Mouse (Mus musculus) CH12F3 (cell line): ENCODE measurements around the gene Cep164.
"Not testable (repeated sequence)": the region's sequence is repeated elsewhere in the genome, so short reads cannot be mapped to it uniquely, and the experiment has no call there.

Source experiments
- in situ Hi-C: fragments of 300-500 bp; cut with MboI; formaldehyde crosslinking; loops from 2 replicates; pipeline ENCODE4 v1.14.3; 2020; ENCODE audit warnings: low sequenced_read_pairs

Gene Cep164

DNA sequence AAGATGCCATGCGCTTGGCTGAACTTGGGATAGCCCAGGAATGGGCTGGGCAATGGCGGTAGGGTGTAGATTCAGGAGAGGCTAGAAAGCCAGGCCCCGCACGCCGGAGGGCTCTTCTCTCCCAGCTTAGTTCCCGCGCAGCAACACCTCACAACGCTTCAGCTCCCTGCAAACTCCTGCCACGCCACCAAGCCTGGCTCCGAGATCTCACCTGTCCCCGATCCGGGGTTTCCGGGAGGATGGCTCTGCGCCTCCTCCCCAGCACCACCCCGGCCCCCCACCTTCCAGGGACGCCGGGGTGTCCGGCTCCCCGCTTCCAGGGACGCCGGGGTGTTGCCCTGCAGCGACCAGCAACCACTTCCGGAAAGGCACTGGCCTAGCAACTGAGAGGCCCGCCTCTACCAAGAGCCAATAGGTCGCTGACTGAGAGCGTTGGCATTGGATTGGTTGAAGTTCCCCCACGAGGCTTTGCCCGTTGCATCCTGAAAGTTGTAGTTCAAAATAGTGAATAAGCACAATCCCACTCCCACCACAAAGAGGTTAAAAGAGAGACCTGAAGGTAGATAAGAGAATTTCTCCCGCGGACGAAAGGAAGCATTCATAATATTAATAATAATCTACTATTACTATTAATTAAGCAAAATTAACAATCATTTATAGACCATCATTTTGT lies at the start of gene Cep164:
Cep164 (minus strand) TSS at position 401 of the 673 bp plus-strand sequence.
- in situ Hi-C loops: no loop called here

- in situ Hi-C loops: no loop called here
These were observed 49.4 kb upstream of the Cep164 start for GRCm38 (mm10) chr9:45877928-45878327.

- in situ Hi-C loops: no loop called here
These were observed 41.8 kb upstream of the Cep164 start for GRCm38 (mm10) chr9:45870265-45870664.

DNA sequence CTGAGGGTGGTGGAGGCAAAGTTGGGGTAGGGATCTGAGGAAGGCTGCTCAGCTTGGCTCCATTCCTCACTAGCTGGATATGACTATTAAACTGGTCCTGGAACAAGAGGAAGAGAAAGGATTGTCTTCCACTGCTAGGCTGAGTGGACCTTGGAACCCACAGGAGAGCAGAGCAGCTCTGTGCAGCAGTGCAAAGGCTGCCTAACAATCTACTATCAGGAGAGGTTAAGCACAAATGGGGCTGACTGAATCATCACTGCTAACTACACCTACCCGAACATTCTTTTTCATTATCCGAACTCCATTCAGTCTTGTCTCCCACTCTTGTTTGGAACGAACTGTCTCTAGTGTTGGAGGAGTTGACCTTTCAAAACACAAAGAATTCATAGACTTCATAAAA lies 40.7 kb upstream of the Cep164 start:
- in situ Hi-C loops: no loop called here

DNA sequence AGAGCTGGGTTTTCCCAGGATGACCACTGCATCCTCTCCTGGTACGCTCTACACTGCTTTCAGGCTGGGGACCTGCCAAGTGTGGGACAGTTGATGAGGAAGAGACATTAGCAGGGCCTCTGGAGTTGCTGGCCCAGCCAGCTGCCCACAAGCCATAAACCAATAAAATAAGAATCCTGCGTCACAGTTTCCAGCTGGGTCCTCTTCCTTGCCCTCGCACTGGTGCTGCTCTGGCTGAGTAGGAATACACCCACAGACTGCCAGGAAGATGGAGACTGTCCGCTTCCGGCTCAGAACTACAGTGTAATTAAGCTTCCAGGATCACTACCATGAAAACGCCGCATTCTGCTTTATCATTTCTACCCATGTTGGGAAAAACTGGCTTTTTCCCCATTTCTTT lies 33.3 kb upstream of the Cep164 start:
- in situ Hi-C loops: no loop called here

- in situ Hi-C loops: no loop called here
These were observed 30.9 kb upstream of the Cep164 start for GRCm38 (mm10) chr9:45859364-45859763.

GRCm38 (mm10) chr9:45854136-45854535 lies 25.6 kb upstream of the Cep164 start:
- in situ Hi-C loops: no loop called here

- in situ Hi-C loops: no loop called here
These were observed 25.2 kb upstream of the Cep164 start for GRCm38 (mm10) chr9:45853695-45854094.

DNA sequence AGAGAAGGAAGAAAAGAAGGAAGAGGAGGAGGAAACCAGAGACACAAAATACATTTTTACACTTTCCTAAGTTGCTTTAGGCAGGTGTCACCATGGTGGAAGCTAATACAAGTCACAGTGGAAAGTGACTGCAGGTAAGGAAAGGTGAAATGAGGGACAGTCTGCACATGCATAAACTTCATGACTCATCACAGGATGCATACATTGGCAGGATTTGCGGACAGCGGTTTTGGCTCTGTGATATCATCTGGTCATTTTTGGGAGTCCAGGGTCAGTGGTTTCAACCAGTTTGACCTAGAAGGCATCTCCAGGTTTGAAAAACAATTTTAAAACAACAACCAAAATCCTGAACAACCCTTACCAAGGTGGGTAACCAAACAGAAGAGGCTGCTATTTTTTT lies 23.3 kb upstream of the Cep164 start:
- in situ Hi-C loops: no loop called here

- in situ Hi-C loops: no loop called here
These were observed 22.8 kb upstream of the Cep164 start for GRCm38 (mm10) chr9:45851330-45851729.

DNA sequence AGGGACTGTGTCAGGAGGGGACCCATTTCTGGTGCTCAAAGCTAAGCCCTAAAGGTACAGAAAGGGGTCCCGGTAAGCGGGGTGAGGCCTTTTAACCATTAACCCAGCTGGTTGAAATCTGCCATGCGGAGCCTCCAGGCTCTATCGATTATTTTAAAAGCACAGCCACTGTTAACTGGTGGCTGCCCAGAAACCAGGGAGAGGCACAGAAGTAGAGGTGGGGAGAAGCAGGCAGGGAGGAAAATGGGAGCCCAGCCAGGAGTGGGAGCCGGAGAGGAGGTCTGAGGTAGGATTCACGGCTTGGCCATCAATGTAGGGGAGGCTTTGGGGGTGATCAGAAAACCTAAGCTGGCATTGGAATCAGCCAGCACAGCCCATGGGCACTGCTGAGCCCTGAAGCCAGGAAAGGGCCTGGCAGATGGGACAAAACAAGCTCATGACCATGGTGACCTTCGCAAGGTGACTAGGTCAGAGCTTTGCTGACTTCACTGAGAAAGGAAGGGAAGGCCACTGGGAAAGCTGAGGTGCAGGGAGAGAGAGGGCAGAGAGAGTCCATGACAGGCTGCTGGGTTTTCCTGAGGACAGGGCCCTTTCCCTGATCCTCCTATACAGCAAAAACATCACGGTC lies 22.2 kb upstream of the Cep164 start:
- in situ Hi-C loops: no loop called here

DNA sequence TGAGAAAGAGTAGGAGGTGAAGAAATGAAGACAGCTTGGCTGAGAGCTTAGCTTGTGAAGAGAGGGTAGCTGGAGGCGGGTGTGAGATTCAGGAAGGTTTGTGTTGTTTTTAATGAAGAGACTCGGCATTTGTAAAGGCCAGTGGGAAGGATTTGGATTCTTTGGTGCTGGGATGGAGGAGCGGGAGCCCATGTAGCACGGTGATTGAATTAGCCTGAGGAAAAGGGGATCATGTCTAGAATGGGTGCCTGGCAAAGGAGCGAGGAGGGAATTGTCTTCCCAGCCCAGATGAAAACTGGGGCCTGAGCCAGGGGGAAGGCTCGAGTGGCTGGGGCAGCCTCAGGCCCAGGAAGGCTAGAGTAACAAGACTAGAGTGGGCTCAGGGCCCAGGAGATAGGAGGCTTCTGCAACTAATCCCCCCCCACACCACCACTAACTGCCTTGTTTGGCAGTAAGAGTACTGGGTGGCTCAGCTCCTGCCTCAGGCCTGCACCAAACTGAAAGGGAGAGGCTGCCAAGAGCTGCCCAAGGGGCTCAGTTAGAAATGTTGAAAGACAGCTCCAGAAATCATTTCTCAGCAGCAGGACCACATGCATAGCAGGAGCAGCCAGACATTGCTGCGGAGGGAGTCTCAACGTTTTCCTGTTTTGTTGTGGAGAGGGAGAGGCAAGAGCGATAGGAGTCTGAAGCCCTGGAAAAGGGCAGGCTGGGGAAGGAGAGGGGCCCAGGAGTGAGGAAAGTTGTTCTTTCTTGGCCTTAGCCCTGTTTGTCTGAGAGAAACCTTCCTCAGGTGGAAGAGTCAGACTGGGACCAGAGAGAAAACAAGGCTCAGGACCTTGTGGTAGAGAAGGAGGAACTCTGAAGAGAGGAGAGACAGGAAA lies 21.3 kb upstream of the Cep164 start:
- in situ Hi-C loops: no loop called here

- in situ Hi-C loops: no loop called here
These were observed 18.5 kb upstream of the Cep164 start for GRCm38 (mm10) chr9:45846891-45847460.

DNA sequence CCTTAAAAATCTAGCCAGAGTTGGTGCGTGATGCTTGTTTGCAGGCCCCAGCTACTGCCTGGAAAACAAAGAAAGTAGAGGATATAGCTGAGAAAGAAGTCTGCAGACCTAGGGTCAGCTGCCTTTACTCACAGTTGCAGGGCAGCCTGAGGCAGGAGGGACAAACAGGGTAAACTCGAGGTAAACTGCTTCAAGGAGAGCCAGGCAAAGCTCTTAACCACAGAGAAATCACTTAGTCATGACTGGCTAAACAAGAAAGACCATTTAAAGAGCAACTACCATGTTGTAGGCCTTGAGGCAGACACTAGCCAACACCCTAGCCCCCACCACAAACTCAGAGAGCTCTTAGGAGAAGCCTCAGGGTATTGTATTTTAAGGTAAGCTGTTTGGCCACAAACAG lies 17.7 kb upstream of the Cep164 start:
- in situ Hi-C loops: not testable (repeated sequence)

- in situ Hi-C loops: no loop called here
These were observed 17.1 kb upstream of the Cep164 start for GRCm38 (mm10) chr9:45845541-45845940.

DNA sequence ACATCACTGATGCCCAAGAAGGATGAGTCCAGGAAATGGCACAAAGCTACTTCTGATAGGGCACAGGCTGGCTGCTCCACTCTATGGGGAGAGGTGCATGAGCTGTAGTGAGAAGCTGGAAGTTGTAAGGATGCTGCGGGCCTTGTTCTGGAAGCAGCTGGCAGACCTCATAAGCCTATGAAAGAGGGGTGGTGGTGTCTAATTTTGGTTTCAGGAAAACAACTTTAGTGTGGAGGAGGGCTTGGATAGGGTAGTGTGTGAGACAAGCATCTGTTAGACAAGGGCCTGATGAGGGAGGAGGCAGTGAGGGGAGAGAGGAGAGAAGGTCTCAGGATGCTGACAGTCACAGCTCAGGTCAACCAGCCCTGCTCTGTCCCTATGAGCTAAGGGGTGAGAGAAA lies 15.3 kb upstream of the Cep164 start:
- in situ Hi-C loops: no loop called here

DNA sequence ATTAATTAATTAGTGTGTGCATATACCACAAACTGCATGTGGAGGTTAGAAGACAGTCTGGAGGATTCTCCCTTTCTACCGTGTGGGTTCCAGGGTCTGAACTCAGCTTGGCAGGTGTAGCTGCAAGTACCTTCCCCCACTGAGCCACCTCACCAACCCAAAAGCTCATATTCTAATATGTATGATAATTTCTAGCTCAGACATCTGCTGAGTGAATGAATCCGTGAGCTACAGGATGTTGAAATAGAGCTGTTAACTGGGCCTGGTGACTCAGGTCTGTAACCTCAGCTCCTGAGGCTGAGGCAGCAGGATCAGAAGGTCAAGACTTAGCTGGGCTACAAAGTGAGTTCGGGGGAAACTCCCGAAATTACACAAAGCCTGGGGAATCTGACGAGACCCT lies 14.5 kb upstream of the Cep164 start:
- in situ Hi-C loops: no loop called here

- in situ Hi-C loops: no loop called here
These were observed 13.0 kb upstream of the Cep164 start for GRCm38 (mm10) chr9:45841458-45841857.

- in situ Hi-C loops: no loop called here
These were observed 11.8 kb upstream of the Cep164 start for GRCm38 (mm10) chr9:45840331-45840730.

GRCm38 (mm10) chr9:45839982-45840300 lies 11.4 kb upstream of the Cep164 start:
- in situ Hi-C loops: no loop called here

DNA sequence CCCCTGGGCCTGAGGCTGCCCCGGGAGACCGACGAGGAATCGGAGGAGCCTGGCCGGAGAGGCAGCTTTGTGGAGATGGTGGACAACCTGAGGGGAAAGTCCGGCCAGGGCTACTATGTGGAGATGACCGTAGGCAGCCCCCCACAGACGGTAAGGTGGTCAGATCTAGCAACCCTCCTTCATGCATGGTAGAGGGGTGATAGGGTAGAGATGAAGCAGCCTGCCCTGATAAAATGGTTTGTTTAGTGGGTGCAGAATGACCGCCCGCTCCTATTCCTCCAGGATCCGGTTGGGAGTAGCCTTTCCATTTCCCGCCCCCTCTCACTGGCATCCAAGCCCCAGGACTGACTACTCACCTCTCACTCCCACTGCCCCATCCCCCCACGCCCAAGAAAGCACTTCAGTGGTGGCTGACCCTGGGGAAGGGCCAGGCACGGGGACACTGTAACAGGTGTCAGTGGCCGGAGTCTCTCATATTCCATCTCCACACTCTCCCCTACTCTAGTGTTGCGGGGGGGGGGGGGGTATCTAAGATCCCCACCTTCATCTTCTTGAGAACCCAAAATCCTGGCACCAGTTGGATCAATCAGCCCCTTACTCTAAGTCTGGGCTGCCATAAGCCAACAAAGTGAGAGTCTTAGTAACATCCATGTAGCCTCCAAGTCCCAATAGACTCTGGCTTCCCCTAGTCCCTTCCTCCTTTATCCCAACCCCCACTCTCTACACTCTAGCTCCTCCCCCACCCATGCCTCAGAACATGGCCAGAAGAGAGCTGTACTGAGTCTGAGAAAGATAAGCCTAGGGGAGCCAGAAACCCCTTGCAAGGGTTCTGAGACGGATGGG lies 10.9 kb upstream of the Cep164 start:
- in situ Hi-C loops: no loop called here
